Mouse (Mus musculus): ENCODE measurements around the gene Gpatch11. TPM values are rescaled to one million over a fixed set of nuclear protein-coding genes. Genes with fewer than 3 reads are reported as not detected.

Gpatch11 gene
- polyA plus RNA-seq, 1 experiment from 2014 or later, result 38.0 TPM

DNA sequence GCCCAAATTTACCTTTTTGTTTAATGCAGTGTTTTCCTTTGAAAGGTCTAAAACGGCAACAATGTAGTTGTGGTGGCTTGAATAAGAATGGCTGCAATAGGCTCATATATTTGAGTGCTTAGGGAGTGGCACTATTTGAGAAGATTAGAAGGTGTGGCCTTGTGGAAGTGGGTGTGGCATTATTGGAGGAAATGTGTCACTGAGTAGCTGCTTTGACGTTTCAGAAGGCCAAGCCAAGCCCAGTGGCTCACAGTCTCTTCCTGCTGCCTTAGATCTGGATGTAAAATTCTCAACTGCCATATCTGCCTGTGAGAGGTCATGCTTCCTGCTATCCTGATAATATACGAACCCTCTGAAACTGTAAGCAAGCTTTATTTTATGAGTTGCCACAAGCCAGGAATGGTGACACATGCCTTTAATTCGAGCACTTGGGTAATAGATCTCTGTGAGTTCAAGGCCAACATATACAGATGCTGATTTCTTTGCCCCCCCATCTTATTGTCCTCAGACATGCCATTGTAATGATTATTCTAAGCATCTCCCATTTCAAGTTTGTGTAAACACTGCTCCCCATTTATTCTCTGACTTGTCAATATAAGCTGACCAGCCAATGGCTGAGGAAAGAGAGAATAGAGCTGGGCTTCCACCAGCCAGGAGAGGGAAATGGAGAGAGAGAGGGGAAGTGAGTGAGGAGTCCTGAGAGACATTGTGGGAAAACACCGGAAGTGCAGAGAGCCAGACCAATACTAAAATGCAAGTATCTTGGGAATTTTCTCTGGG lies 50.1 kb downstream of the Gpatch11 start:
- no peak overlapping the region for H3K27ac ChIP-seq (ENCODE audit: low read length)
- H3K4me1 ChIP-seq (replicated peaks; ENCODE audit: control insufficient read depth, insufficient read depth, low read length), result peaks cover 6% of the 10 kb centered on the region; the same call in 1 of the 2 replicates
- no peak for ATAC-seq (ENCODE audit: low read depth)
- no peak overlapping the region for H3K9ac ChIP-seq (ENCODE audit: low read length)
- H3K36me3 ChIP-seq (ENCODE audit: control insufficient read depth, insufficient read depth, low read length), result no peaks in the 10 kb centered on the region
- peaks cover 3% of the 10 kb centered on the region; the same call in 1 of the 2 replicates for H3K9me3 ChIP-seq (ENCODE audit: control insufficient read depth, low read length)
- H3K27me3 ChIP-seq (ENCODE audit: control insufficient read depth, insufficient read depth, low read depth, low read length), result no peaks in the 10 kb centered on the region
- H3K4me2 ChIP-seq (ENCODE audit: low read depth, low read length), result no peak overlapping the region
- H3K4me3 ChIP-seq (ENCODE audit: low read length), result no peak overlapping the region
- WGBS, result 77% methylated on average over 5 of the region's 5 CpGs

- ATAC-seq (ENCODE audit: low read depth), result no peak
- no peak overlapping the region for H3K4me3 ChIP-seq (ENCODE audit: low read length)
- WGBS, result 77% methylated on average over 4 of the region's 4 CpGs
- H3K4me1 ChIP-seq (replicated peaks; ENCODE audit: control insufficient read depth, insufficient read depth, low read length), result no peaks in the 10 kb centered on the region
- H3K27ac ChIP-seq (ENCODE audit: low read length), result no peak overlapping the region
- H3K4me2 ChIP-seq (ENCODE audit: low read depth, low read length), result no peak overlapping the region
- no peaks in the 10 kb centered on the region for H3K27me3 ChIP-seq (ENCODE audit: control insufficient read depth, insufficient read depth, low read depth, low read length)
- H3K9ac ChIP-seq (ENCODE audit: low read length), result no peak overlapping the region
- peaks cover 3% of the 10 kb centered on the region; the same call in 1 of the 2 replicates for H3K9me3 ChIP-seq (ENCODE audit: control insufficient read depth, low read length)
- H3K36me3 ChIP-seq (ENCODE audit: control insufficient read depth, insufficient read depth, low read length), result no peaks in the 10 kb centered on the region
Measured at GRCm38 (mm10) chr17:78888554-78888953, 53.2 kb downstream of the Gpatch11 start.

GRCm38 (mm10) chr17:78889184-78889583 lies 53.8 kb downstream of the Gpatch11 start:
- Histone ChIP-seq H3K4me1 (replicated peaks; ENCODE audit: control insufficient read depth, insufficient read depth, low read length) (no peaks in the 10 kb centered on the region), H3K27ac (ENCODE audit: low read length) (no peak overlapping the region), H3K36me3 (ENCODE audit: control insufficient read depth, insufficient read depth, low read length) (no peaks in the 10 kb centered on the region), H3K9me3 (ENCODE audit: control insufficient read depth, low read length) (peaks cover 3% of the 10 kb centered on the region; the same call in 1 of the 2 replicates), H3K27me3 (ENCODE audit: control insufficient read depth, insufficient read depth, low read depth, low read length) (no peaks in the 10 kb centered on the region), H3K4me3 (ENCODE audit: low read length) (no peak overlapping the region), H3K9ac (ENCODE audit: low read length) (no peak overlapping the region), H3K4me2 (ENCODE audit: low read depth, low read length) (no peak overlapping the region)
- 33% methylated on average over 3 of the region's 3 CpGs for WGBS
- peak; percentile 51 for ATAC-seq (ENCODE audit: low read depth)

DNA sequence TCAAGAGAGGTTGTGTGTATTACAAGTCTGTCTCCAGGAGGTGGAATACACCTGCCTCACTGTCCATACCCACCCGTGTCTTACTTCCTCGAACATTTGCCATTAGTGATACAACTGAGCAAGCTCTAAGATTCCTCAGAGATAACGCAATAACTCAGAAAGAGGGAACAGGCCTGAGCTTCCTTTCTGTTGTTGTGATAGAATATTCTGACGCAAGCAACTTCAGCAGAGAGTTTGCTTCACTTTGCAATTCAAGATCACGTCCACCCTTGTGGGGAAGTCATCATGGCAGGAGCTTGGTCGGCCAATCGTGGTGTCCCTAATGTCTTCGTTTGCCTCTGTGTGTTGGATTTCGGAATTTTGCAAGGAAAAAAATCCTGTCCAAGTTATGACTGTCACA lies 55.7 kb downstream of the Gpatch11 start:
- Histone ChIP-seq H3K9ac (ENCODE audit: low read length) (no peak overlapping the region), H3K36me3 (ENCODE audit: control insufficient read depth, insufficient read depth, low read length) (no peaks in the 10 kb centered on the region), H3K4me2 (ENCODE audit: low read depth, low read length) (no peak overlapping the region), H3K9me3 (ENCODE audit: control insufficient read depth, low read length) (no peaks in the 10 kb centered on the region), H3K4me3 (ENCODE audit: low read length) (no peak overlapping the region), H3K4me1 (replicated peaks; ENCODE audit: control insufficient read depth, insufficient read depth, low read length) (no peaks in the 10 kb centered on the region), H3K27ac (ENCODE audit: low read length) (no peak overlapping the region), H3K27me3 (ENCODE audit: control insufficient read depth, insufficient read depth, low read depth, low read length) (no peaks in the 10 kb centered on the region)
- 79% methylated on average over 9 of the region's 9 CpGs for WGBS
- ATAC-seq (ENCODE audit: low read depth), result no peak

DNA sequence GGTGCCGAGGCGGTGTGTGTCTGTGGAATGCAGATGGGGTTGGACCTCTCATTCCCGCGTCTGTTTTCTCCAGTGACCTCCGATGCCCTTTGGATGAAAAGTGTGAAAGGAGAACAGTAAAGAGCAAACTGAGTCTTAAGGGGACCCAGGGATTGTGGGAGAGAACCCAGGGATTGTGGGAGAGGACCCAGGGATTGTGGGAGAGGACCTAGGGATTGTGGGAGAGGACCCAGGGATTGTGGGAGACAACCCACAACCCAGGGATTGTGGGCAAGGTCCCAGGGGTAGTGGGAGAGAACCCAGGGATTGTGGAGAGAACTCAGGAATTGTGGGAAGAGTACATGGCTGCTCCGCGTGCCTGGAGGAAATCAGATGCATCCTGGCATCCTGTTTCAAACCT lies 59.6 kb downstream of the Gpatch11 start:
- WGBS, result 71% methylated on average over 7 of the region's 7 CpGs
- Histone ChIP-seq H3K4me2 (ENCODE audit: low read depth, low read length) (peak overlapping the region; percentile 65), H3K9me3 (ENCODE audit: control insufficient read depth, low read length) (no peaks in the 10 kb centered on the region), H3K9ac (ENCODE audit: low read length) (no peak overlapping the region), H3K4me1 (replicated peaks; ENCODE audit: control insufficient read depth, insufficient read depth, low read length) (no peaks in the 10 kb centered on the region), H3K27ac (ENCODE audit: low read length) (no peak overlapping the region), H3K4me3 (ENCODE audit: low read length) (no peak overlapping the region), H3K36me3 (ENCODE audit: control insufficient read depth, insufficient read depth, low read length) (no peaks in the 10 kb centered on the region), H3K27me3 (ENCODE audit: control insufficient read depth, insufficient read depth, low read depth, low read length) (no peaks in the 10 kb centered on the region)
- ATAC-seq (ENCODE audit: low read depth), result no peak

DNA sequence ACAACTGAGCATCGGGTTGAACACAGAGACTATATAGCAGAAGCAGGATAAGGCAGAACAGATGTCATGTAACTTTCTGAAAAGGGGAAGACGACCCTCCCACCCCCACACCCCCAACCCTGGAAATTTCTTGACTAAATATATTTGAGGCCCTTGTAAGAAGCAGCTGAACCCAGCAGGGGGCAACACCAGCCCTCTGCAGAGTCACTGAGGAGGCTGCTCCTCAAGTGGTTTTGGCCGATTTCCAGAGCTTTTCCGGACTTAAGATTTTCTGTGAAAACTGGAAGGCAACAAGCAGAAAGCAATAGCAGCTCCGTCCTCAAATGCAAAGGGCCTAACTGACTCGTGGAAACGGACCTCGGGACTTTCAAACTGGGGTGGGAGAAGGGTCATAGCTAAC lies 60.0 kb downstream of the Gpatch11 start:
- peak overlapping the region; percentile 56 for H3K9ac ChIP-seq (ENCODE audit: low read length)
- H3K9me3 ChIP-seq (ENCODE audit: control insufficient read depth, low read length), result no peaks in the 10 kb centered on the region
- peak overlapping the region; percentile 65 for H3K4me2 ChIP-seq (ENCODE audit: low read depth, low read length)
- no peak overlapping the region for H3K27ac ChIP-seq (ENCODE audit: low read length)
- H3K4me3 ChIP-seq (ENCODE audit: low read length), result peak overlapping the region; percentile 41
- H3K27me3 ChIP-seq (ENCODE audit: control insufficient read depth, insufficient read depth, low read depth, low read length), result no peaks in the 10 kb centered on the region
- H3K4me1 ChIP-seq (replicated peaks; ENCODE audit: control insufficient read depth, insufficient read depth, low read length), result no peaks in the 10 kb centered on the region
- ATAC-seq (ENCODE audit: low read depth), result peak; percentile 71
- no peaks in the 10 kb centered on the region for H3K36me3 ChIP-seq (ENCODE audit: control insufficient read depth, insufficient read depth, low read length)
- 11% methylated on average over 8 of the region's 8 CpGs for WGBS

Other genes with a start within 250 kb of the Gpatch11 start
- gene Strn, start 98.4 kb upstream of the Gpatch11 start, polyA plus RNA-seq (2015; fragmentation: Nextera tagmentation; extraction: Ambion mirVana), result 5.2 TPM in 2 replicates
- 14.4 and 16.3 TPM in 2 replicates for gene Heatr5b, start 203 bp upstream of the Gpatch11 start, polyA plus RNA-seq (2015; fragmentation: Nextera tagmentation; extraction: Ambion mirVana)
- 10.6 and 11.0 TPM in 2 replicates for gene Eif2ak2, start 47.0 kb downstream of the Gpatch11 start, polyA plus RNA-seq (2015; fragmentation: Nextera tagmentation; extraction: Ambion mirVana)
- 0.34 TPM in 1 of 2 replicates, not detected in the other for gene Sult6b1, start 71.4 kb downstream of the Gpatch11 start, polyA plus RNA-seq (2015; fragmentation: Nextera tagmentation; extraction: Ambion mirVana)
- 80.7 and 95.5 TPM in 2 replicates for gene Cebpzos, start 80.9 kb downstream of the Gpatch11 start, polyA plus RNA-seq (2015; fragmentation: Nextera tagmentation; extraction: Ambion mirVana)
- 44.2 and 56.1 TPM in 2 replicates for gene Cebpz, start 101.5 kb downstream of the Gpatch11 start, polyA plus RNA-seq (2015; fragmentation: Nextera tagmentation; extraction: Ambion mirVana)
- 54.0 and 56.8 TPM in 2 replicates for gene Ndufaf7, start 101.6 kb downstream of the Gpatch11 start, polyA plus RNA-seq (2015; fragmentation: Nextera tagmentation; extraction: Ambion mirVana)
- gene Prkd3, start 185.2 kb downstream of the Gpatch11 start, polyA plus RNA-seq (2015; fragmentation: Nextera tagmentation; extraction: Ambion mirVana), result 42.5 and 43.6 TPM in 2 replicates
- 25.9 and 26.3 TPM in 2 replicates for gene Qpct, start 216.3 kb downstream of the Gpatch11 start, polyA plus RNA-seq (2015; fragmentation: Nextera tagmentation; extraction: Ambion mirVana)